Mouse (Mus musculus): ENCODE results near the gene Scand1. TPM values are rescaled to one million over a fixed set of nuclear protein-coding genes. Genes with fewer than 3 reads are reported as not detected.

Gene Scand1
- total RNA-seq (2014; rRNA removed; ENCODE audit: low replicate concordance) = 214 and 265 TPM in 2 replicates
- polyA plus RNA-seq (2015; fragmentation: Nextera tagmentation; extraction: Ambion mirVana) = 82.3 and 90.2 TPM in 2 replicates

- ATAC-seq (ENCODE audit: insufficient read depth, low read depth) (peak; percentile 90), DNase-seq (ENCODE audit: low spot score) (peak; percentile 83)
- TF ChIP-seq CTCF (IDR thresholded peaks at IDR 0.05; ENCODE audit: low read depth) = peak; percentile 20
- no peak for TF ChIP-seq EP300 (IDR thresholded peaks at IDR 0.05; ENCODE audit: low read depth)
- peak within 1 kb of the TSS; percentile 80 for H3K4me3 ChIP-seq (ENCODE audit: low read depth, low read length)
- H3K9ac ChIP-seq (replicated peaks; ENCODE audit: low read depth, low read length) = peak within 1 kb of the TSS; percentile 92
- H3K4me2 ChIP-seq (ENCODE audit: low read depth, low read length) = peak within 1 kb of the TSS; percentile 91
- under 1% methylated on average over 48 of the region's 49 CpGs for WGBS
- no peaks in the 10 kb centered on the region for H3K9me3 ChIP-seq (replicated peaks; ENCODE audit: control insufficient read depth, low read length)
- H3K27ac ChIP-seq (ENCODE audit: low read depth) = peak within 1 kb of the TSS; percentile 99
- no peaks in the 10 kb centered on the region for H3K36me3 ChIP-seq (replicated peaks; ENCODE audit: control insufficient read depth, insufficient read depth, low read length)
- no peaks in the 10 kb centered on the region for H3K27me3 ChIP-seq (ENCODE audit: control insufficient read depth, insufficient read depth, low read length)
- no peaks in the 10 kb centered on the region for H3K4me1 ChIP-seq (ENCODE audit: control insufficient read depth, insufficient read depth)
Measured at GRCm38 (mm10) chr2:156312297-156312897, at the start of gene Scand1, which contains the start of gene Cnbd2. Gene Scand1 (minus strand): TSS chr2:156312704. Gene Cnbd2 (plus strand): TSS chr2:156312299.

- Histone ChIP-seq H3K9ac (replicated peaks; ENCODE audit: low read depth, low read length) (no peak overlapping the region), H3K27me3 (ENCODE audit: control insufficient read depth, insufficient read depth, low read length) (no peaks in the 10 kb centered on the region), H3K4me1 (ENCODE audit: control insufficient read depth, insufficient read depth) (no peaks in the 10 kb centered on the region), H3K36me3 (replicated peaks; ENCODE audit: control insufficient read depth, insufficient read depth, low read length) (no peaks in the 10 kb centered on the region), H3K4me2 (ENCODE audit: low read depth, low read length) (no peak overlapping the region), H3K27ac (ENCODE audit: low read depth) (no peak overlapping the region), H3K4me3 (ENCODE audit: low read depth, low read length) (no peak overlapping the region), H3K9me3 (replicated peaks; ENCODE audit: control insufficient read depth, low read length) (no peaks in the 10 kb centered on the region)
- no peak for TF ChIP-seq EP300 (IDR thresholded peaks at IDR 0.05; ENCODE audit: low read depth)
- no peak for TF ChIP-seq CTCF (IDR thresholded peaks at IDR 0.05; ENCODE audit: low read depth)
- WGBS = 72% methylated on average over 7 of the region's 7 CpGs
- no peak for DNase-seq (ENCODE audit: low spot score)
- no peak for ATAC-seq (ENCODE audit: insufficient read depth, low read depth)
Measured at GRCm38 (mm10) chr2:156356031-156356430, 43.5 kb upstream of the Scand1 start.

DNA sequence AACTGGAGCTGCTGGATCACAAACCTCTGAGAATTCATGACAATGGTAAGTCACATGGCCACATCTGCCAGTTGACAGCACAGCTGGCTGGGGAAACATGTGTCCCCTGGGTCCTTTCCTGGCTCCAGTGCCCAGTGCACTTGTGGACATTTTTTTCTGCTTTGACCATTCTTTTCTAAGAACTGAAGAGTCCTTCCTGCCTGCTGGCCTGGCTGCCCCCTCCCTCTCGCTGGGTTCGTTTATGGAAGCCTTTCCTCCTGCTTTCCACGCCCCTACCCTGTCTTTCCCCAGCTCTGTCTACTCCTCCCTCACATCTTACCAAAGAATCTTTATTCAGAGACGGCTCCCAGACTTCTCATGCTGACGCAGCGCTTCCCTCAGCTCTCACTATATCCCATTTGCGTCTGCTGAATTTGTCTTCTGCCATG, 40.8 kb upstream of the Scand1 start:
- Histone ChIP-seq H3K9me3 (replicated peaks; ENCODE audit: control insufficient read depth, low read length) (no peaks in the 10 kb centered on the region), H3K9ac (replicated peaks; ENCODE audit: low read depth, low read length) (no peak overlapping the region), H3K36me3 (replicated peaks; ENCODE audit: control insufficient read depth, insufficient read depth, low read length) (no peaks in the 10 kb centered on the region), H3K27ac (ENCODE audit: low read depth) (no peak overlapping the region), H3K4me3 (ENCODE audit: low read depth, low read length) (no peak overlapping the region), H3K4me2 (ENCODE audit: low read depth, low read length) (no peak overlapping the region), H3K27me3 (ENCODE audit: control insufficient read depth, insufficient read depth, low read length) (no peaks in the 10 kb centered on the region), H3K4me1 (ENCODE audit: control insufficient read depth, insufficient read depth) (no peaks in the 10 kb centered on the region)
- ATAC-seq (ENCODE audit: insufficient read depth, low read depth) = peak; percentile 55; the same call in 1 of the 2 replicates
- WGBS = 46% methylated on average over 7 of the region's 7 CpGs
- peak; percentile 29 for DNase-seq (ENCODE audit: low spot score)
- TF ChIP-seq CTCF (IDR thresholded peaks at IDR 0.05; ENCODE audit: low read depth) = no peak
- no peak for TF ChIP-seq EP300 (IDR thresholded peaks at IDR 0.05; ENCODE audit: low read depth)

GRCm38 (mm10) chr2:156352413-156353165, 40.1 kb upstream of the Scand1 start:
- WGBS = 68% methylated on average over 8 of the region's 8 CpGs
- no peak for TF ChIP-seq EP300 (IDR thresholded peaks at IDR 0.05; ENCODE audit: low read depth)
- peak; percentile 28 for TF ChIP-seq CTCF (IDR thresholded peaks at IDR 0.05; ENCODE audit: low read depth)
- DNase-seq (ENCODE audit: low spot score) = no peak
- Histone ChIP-seq H3K36me3 (replicated peaks; ENCODE audit: control insufficient read depth, insufficient read depth, low read length) (no peaks in the 10 kb centered on the region), H3K27me3 (ENCODE audit: control insufficient read depth, insufficient read depth, low read length) (no peaks in the 10 kb centered on the region), H3K9me3 (replicated peaks; ENCODE audit: control insufficient read depth, low read length) (no peaks in the 10 kb centered on the region), H3K4me1 (ENCODE audit: control insufficient read depth, insufficient read depth) (no peaks in the 10 kb centered on the region), H3K4me2 (ENCODE audit: low read depth, low read length) (no peak overlapping the region), H3K4me3 (ENCODE audit: low read depth, low read length) (no peak overlapping the region), H3K9ac (replicated peaks; ENCODE audit: low read depth, low read length) (no peak overlapping the region), H3K27ac (ENCODE audit: low read depth) (no peak overlapping the region)
- no peak for ATAC-seq (ENCODE audit: insufficient read depth, low read depth)

GRCm38 (mm10) chr2:156351243-156351642, 38.7 kb upstream of the Scand1 start:
- no peak for DNase-seq (ENCODE audit: low spot score)
- Histone ChIP-seq H3K9me3 (replicated peaks; ENCODE audit: control insufficient read depth, low read length) (no peaks in the 10 kb centered on the region), H3K9ac (replicated peaks; ENCODE audit: low read depth, low read length) (no peak overlapping the region), H3K27me3 (ENCODE audit: control insufficient read depth, insufficient read depth, low read length) (no peaks in the 10 kb centered on the region), H3K4me2 (ENCODE audit: low read depth, low read length) (no peak overlapping the region), H3K27ac (ENCODE audit: low read depth) (no peak overlapping the region), H3K4me3 (ENCODE audit: low read depth, low read length) (no peak overlapping the region), H3K36me3 (replicated peaks; ENCODE audit: control insufficient read depth, insufficient read depth, low read length) (no peaks in the 10 kb centered on the region), H3K4me1 (ENCODE audit: control insufficient read depth, insufficient read depth) (no peaks in the 10 kb centered on the region)
- no peak for ATAC-seq (ENCODE audit: insufficient read depth, low read depth)
- WGBS = 82% methylated on average over 7 of the region's 7 CpGs
- no peak for TF ChIP-seq CTCF (IDR thresholded peaks at IDR 0.05; ENCODE audit: low read depth)
- TF ChIP-seq EP300 (IDR thresholded peaks at IDR 0.05; ENCODE audit: low read depth) = no peak
